Mouse (Mus musculus) B cell, adult (primary cell): ENCODE data around the gene Itch. TPM values are rescaled to one million over a fixed set of nuclear protein-coding genes. Genes with fewer than 3 reads are reported as not detected.

Source experiments
- total RNA-seq: library from RNA; stranded (reverse); gene quantifications from 4 replicates; pipeline ENCODE4 v1.2.4, GENCODE M21; 2023; ENCODE audit not compliant: inconsistent age

Gene Itch
- 88.7 to 102 TPM (median 91.2 TPM) in 4 replicates for total RNA-seq

DNA sequence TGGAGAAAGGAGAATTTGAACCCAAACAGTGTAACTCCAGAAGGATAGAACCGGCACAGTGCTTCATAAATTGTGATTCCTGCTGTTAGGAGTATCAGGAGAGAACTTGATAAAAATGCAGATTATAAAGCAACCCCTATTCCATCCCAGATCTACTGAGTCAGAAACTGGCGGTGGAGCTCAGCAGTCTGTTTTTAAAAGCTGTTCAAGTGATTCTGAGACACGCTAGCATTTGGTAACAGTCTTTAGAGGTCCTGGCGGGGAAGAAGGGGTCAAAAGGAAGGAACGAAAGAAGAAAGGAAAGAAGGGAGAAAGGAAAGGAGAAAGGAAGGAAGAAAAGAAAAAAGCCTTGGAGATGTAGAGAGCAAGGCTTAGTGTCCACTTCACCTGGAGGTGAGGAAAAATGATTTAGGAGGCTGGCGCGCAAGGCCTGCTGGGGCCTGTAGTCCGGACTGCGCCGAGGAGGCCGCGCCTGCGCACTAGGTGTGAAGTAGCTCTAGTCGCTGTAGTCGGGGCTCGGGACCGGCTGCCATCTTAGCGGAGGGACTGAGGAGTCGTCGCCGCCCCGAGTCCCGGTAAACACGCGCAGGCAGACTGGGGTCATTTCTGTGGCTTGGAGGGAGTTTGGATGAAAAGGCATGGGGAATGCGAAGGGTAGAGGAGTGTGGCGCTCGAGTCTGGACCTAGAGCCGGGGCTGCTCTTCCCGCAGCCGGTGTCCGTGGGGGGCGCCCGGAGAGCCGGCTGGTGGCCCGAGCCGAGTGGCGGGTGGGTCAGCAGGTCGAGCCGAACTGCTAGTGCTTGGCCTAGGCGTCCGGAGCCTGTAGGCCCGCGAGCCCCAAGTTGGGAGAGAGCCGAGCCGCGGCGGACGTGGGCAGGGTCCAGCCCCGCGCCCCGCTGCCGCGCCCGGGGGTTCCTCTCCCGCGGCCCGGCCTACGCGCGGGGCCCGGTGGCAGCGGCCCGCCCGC is at the start of gene Itch:
TSS of gene Itch (plus strand) at position 499 of the 966 bp plus-strand sequence.

GRCm38 (mm10) chr2:155236362-155236992 is 103.2 kb downstream of the Itch start, which contains the start of gene Dynlrb1:
Dynlrb1 (plus strand) TSS chr2:155236533.

GRCm38 (mm10) chr2:155276195-155276594 is 142.9 kb downstream of the Itch start, which contains the start of gene Map1lc3a:
Map1lc3a (plus strand) TSS chr2:155276297.

Other genes starting within 250 kb of the Itch start
- 82.7 to 97.6 TPM (median 91.7 TPM) in 4 replicates for gene Eif2s2, start 240.6 kb upstream of the Itch start, total RNA-seq
- gene Gm14226, start 115.2 kb upstream of the Itch start, total RNA-seq: not detected in 4 replicates
- 27.3 to 33.1 TPM (median 31.3 TPM) in 4 replicates for gene Ahcy, start 59.0 kb upstream of the Itch start, total RNA-seq
- gene Dynlrb1, start 103.0 kb downstream of the Itch start, total RNA-seq: 74.9 to 99.7 TPM (median 94.0 TPM) in 4 replicates
- gene Map1lc3a, start 142.8 kb downstream of the Itch start, total RNA-seq: 32.7 to 43.3 TPM (median 37.9 TPM) in 4 replicates
- gene Pigu, start 223.9 kb downstream of the Itch start, total RNA-seq: 20.3 to 28.3 TPM (median 25.0 TPM) in 4 replicates
- 362 to 414 TPM (median 403 TPM) in 4 replicates for gene Trp53inp2, start 247.6 kb downstream of the Itch start, total RNA-seq